In the genomic region with DNA sequence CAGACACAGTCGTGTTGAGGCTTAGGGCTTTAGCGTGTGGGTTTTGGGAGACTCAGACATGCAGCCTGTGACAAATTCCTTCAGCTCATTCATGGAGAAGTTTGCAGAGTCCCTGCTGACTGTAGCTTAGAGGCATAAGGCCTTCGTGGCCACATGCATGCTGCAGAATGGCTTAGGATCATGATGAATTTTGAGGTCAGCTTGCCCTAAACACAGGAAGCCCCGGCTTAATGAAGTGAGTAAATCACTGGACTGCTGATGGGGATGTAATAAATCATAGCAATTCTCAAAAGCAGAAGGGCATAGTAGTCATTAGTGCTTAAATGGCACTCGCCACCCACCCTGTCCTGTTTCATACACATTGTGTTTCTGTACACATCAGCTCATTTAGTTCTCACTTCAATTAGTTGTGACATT, we compare ENCODE assay signal across 14 mouse cellular contexts. TPM values are rescaled to one million over a fixed set of nuclear protein-coding genes. Genes with fewer than 3 reads are reported as not detected.
DNase-seq lines count a peak whose midpoint lies in the region; ATAC-seq and TF ChIP-seq lines count a peak whose summit lies in the region.
"Had no signal": no experiment of that assay in that cellular context is flagged by ENCODE, and none has a peak within 500 bp of the region (broad histone marks: within the 10 kb centered on the region; RNA-seq: fewer than 3 reads in every experiment).

No protein-coding gene starts in this region.

- no peak for TF ChIP-seq POLR2A in liver, adult 2 months (IDR thresholded peaks at IDR 0.05; ENCODE audit: extremely low read depth, insufficient read depth, low read length)
- TF ChIP-seq POLR2A in heart, adult 2 months (IDR thresholded peaks at IDR 0.05; ENCODE audit: insufficient read depth, low read depth, low read length): no peak

- peak overlapping the region; percentile 10 for H3K27ac ChIP-seq in liver, adult 2 months (replicated peaks; ENCODE audit: insufficient read depth, low read depth, low read length)
- H3K27ac ChIP-seq in liver, postnatal 0 days (ENCODE audit: low read depth): no peak overlapping the region
- H3K27ac ChIP-seq in hindbrain, embryonic 13.5 days: no peak overlapping the region
- no peak overlapping the region for H3K27ac ChIP-seq in limb, embryonic 11.5 days (replicated peaks; ENCODE audit: low read depth, low read length)
- H3K27ac ChIP-seq in heart, adult 2 months: no peak overlapping the region
- H3K27ac ChIP-seq: liver, embryonic 15.5 days had no signal

- H3K79me2 ChIP-seq in liver, adult 2 months (ENCODE audit: control insufficient read depth, insufficient read depth, low read length): peaks cover 19% of the 10 kb centered on the region; the same call in 1 of the 2 replicates
- no peaks in the 10 kb centered on the region for H3K79me2 ChIP-seq in heart, adult 2 months (replicated peaks; ENCODE audit: control insufficient read depth, insufficient read depth, low read length)

- no peak for TF ChIP-seq CTCF in liver, adult 2 months (IDR thresholded peaks at IDR 0.05; ENCODE audit: low read depth, low read length)
- no peak for TF ChIP-seq CTCF in liver, postnatal 0 days (IDR thresholded peaks at IDR 0.05; ENCODE audit: low read depth)
- no peak for TF ChIP-seq CTCF in heart, adult 2 months (IDR thresholded peaks at IDR 0.05)

- H3K9ac ChIP-seq in liver, adult 2 months (ENCODE audit: low read depth, low read length): no peak overlapping the region
- no peak overlapping the region for H3K9ac ChIP-seq in liver, postnatal 0 days (replicated peaks)
- H3K9ac ChIP-seq in hindbrain, embryonic 13.5 days: no peak overlapping the region
- H3K9ac ChIP-seq in limb, embryonic 11.5 days (ENCODE audit: low read length): no peak overlapping the region
- no peak overlapping the region for H3K9ac ChIP-seq in heart, adult 2 months (ENCODE audit: low read depth, low read length)
- H3K9ac ChIP-seq: liver, embryonic 15.5 days had no signal

- whole genome bisulfite sequencing in liver, adult 2 months: 87% methylated on average over 5 of the region's 5 CpGs
- 49% methylated on average over 5 of the region's 5 CpGs for WGBS in liver, postnatal 0 days (ENCODE audit: insufficient replicate concordance)
- WGBS in hindbrain, embryonic 13.5 days: 56% methylated on average over 5 of the region's 5 CpGs
- 6% methylated on average over 5 of the region's 5 CpGs for WGBS in limb, embryonic 11.5 days
- WGBS in heart, adult 2 months: 84% methylated on average over 5 of the region's 5 CpGs

- H3K4me1 ChIP-seq in liver, adult 2 months (ENCODE audit: control insufficient read depth, insufficient read depth, low read length): peaks cover 38% of the 10 kb centered on the region
- peaks cover 13% of the 10 kb centered on the region for H3K4me1 ChIP-seq in liver, postnatal 0 days (ENCODE audit: insufficient read depth)
- no peaks in the 10 kb centered on the region for H3K4me1 ChIP-seq in hindbrain, embryonic 13.5 days (replicated peaks)
- 0 out of 2 replicates have a peak, but pooled peaks cover 2% of the 10 kb centered on the region for H3K4me1 ChIP-seq in limb, embryonic 11.5 days (ENCODE audit: control insufficient read depth, insufficient read depth, low read length)
- no peaks in the 10 kb centered on the region for H3K4me1 ChIP-seq in heart, adult 2 months (ENCODE audit: control insufficient read depth, insufficient read depth, low read length)
- H3K4me1 ChIP-seq: liver, embryonic 15.5 days had no signal

- H3K9me3 ChIP-seq in liver, postnatal 0 days (ENCODE audit: low read length): no peaks in the 10 kb centered on the region
- no peaks in the 10 kb centered on the region for H3K9me3 ChIP-seq in hindbrain, embryonic 13.5 days
- H3K9me3 ChIP-seq in limb, embryonic 11.5 days (ENCODE audit: control insufficient read depth, low read length): no peaks in the 10 kb centered on the region
- H3K9me3 ChIP-seq: liver, embryonic 15.5 days had no signal

- H3K4me3 ChIP-seq in liver, adult 2 months (ENCODE audit: insufficient read depth, low read depth, low read length): no peak overlapping the region
- no peak overlapping the region for H3K4me3 ChIP-seq in liver, postnatal 0 days (ENCODE audit: low read depth, low read length)
- no peak overlapping the region for H3K4me3 ChIP-seq in hindbrain, embryonic 13.5 days
- H3K4me3 ChIP-seq in limb, embryonic 11.5 days (ENCODE audit: low read depth, low read length): no peak overlapping the region
- H3K4me3 ChIP-seq in heart, adult 2 months: no peak overlapping the region
- H3K4me3 ChIP-seq: liver, embryonic 15.5 days had no signal

- no peak for TF ChIP-seq EP300 in liver, postnatal 0 days (IDR thresholded peaks at IDR 0.05; ENCODE audit: low read depth)
- no peak for TF ChIP-seq EP300 in heart, adult 2 months (IDR thresholded peaks at IDR 0.05; ENCODE audit: insufficient read depth, low read depth, low read length)

- H3K4me2 ChIP-seq in liver, postnatal 0 days (ENCODE audit: low read depth, low read length): no peak overlapping the region
- no peak overlapping the region for H3K4me2 ChIP-seq in hindbrain, embryonic 13.5 days
- H3K4me2 ChIP-seq in limb, embryonic 11.5 days (ENCODE audit: low read depth, severe bottlenecking): no peak overlapping the region
- H3K4me2 ChIP-seq: liver, embryonic 15.5 days had no signal

- H3K36me3 ChIP-seq in liver, adult 2 months (ENCODE audit: control insufficient read depth, insufficient read depth, low read length): no peaks in the 10 kb centered on the region
- no peaks in the 10 kb centered on the region for H3K36me3 ChIP-seq in liver, postnatal 0 days (replicated peaks; ENCODE audit: insufficient read depth, low read length)
- H3K36me3 ChIP-seq in hindbrain, embryonic 13.5 days: no peaks in the 10 kb centered on the region
- no peaks in the 10 kb centered on the region for H3K36me3 ChIP-seq in limb, embryonic 11.5 days (ENCODE audit: control insufficient read depth, insufficient read depth, low read length)
- no peaks in the 10 kb centered on the region for H3K36me3 ChIP-seq in heart, adult 2 months (ENCODE audit: control insufficient read depth, insufficient read depth, low read length)
- H3K36me3 ChIP-seq: liver, embryonic 15.5 days had no signal

- no peak for DNase-seq in liver, adult 2 months (ENCODE audit: extremely low read depth, low read depth, low spot score)
- DNase-seq in liver, postnatal 0 days: no peak
- peak; percentile 39 for DNase-seq in embryo, embryonic 10.5 days (ENCODE audit: low spot score)
- peak; percentile 51 for DNase-seq in limb, embryonic 11.5 days (ENCODE audit: low spot score)
- no peak for DNase-seq in urinary bladder, postnatal 4 days (ENCODE audit: low spot score in 2 of 2)
- DNase-seq in urinary bladder, postnatal 36 days (ENCODE audit: low spot score in 2 of 2): no peak
- no peak for DNase-seq in heart, adult 2 months
- DNase-seq: layer of hippocampus, adult 9-11 months; right cerebral cortex, postnatal 25 days; thymus, postnatal 14 days had no signal

- ATAC-seq in liver, postnatal 0 days: no peak
- peak; percentile 57; the same call in 1 of the 2 replicates for ATAC-seq in hindbrain, embryonic 13.5 days (ENCODE audit: low FRiP score)
- ATAC-seq in limb, embryonic 11.5 days (ENCODE audit: insufficient number of reproducible peaks, low FRiP score, low TSS enrichment, low read depth): peak; percentile 68; the same call in 1 of the 2 replicates
- ATAC-seq: activated CD4-positive, CD25-positive, alpha-beta regulatory T cell, adult 4 months; CD4-positive, CD25-positive, alpha-beta regulatory T cell, adult 4 months had no signal

- no peaks in the 10 kb centered on the region for H3K27me3 ChIP-seq in liver, adult 2 months (ENCODE audit: control insufficient read depth, insufficient read depth, low read length)
- H3K27me3 ChIP-seq in liver, postnatal 0 days (ENCODE audit: insufficient read depth, low read length): no peaks in the 10 kb centered on the region
- no peaks in the 10 kb centered on the region for H3K27me3 ChIP-seq in hindbrain, embryonic 13.5 days
- H3K27me3 ChIP-seq in limb, embryonic 11.5 days (ENCODE audit: control insufficient read depth, insufficient read depth, low read length): no peaks in the 10 kb centered on the region
- no peaks in the 10 kb centered on the region for H3K27me3 ChIP-seq in heart, adult 2 months (ENCODE audit: control insufficient read depth, insufficient read depth, low read length)
- H3K27me3 ChIP-seq: liver, embryonic 15.5 days had no signal

- intact Hi-C loops in heart, adult 2 months (cut with DNase I): no loop called here

RNA-seq across cellular contexts. Expression of a gene that starts 32.8 kb away (rescaled TPM):
- 65.6 and 85.9 TPM in 2 replicates for total RNA-seq in liver, adult 2 months (2014; rRNA removed)
- polyA plus RNA-seq in liver, adult 2 months (2012; rRNA removed): 18.6 and 23.1 TPM in 2 replicates
- 17.1 and 22.6 TPM in 2 replicates for polyA plus RNA-seq in liver, postnatal 0 days (2015; fragmentation: Nextera tagmentation; extraction: Ambion mirVana)
- polyA plus RNA-seq in hindbrain, embryonic 13.5 days (2015; fragmentation: Nextera tagmentation; extraction: Ambion mirVana): 2.3 and 3.9 TPM in 2 replicates
- 0.44 and 0.85 TPM in 2 replicates for polyA plus RNA-seq in limb, embryonic 11.5 days (2014; fragmentation: Nextera tagmentation; extraction: Ambion mirVana)
- 1 to 10 TPM; 2.0 to 2.7 TPM for total RNA-seq in heart, adult 2 months (2021)
- 1.7 and 3.3 TPM in 2 replicates for polyA plus RNA-seq in heart, adult 2 months (2012; rRNA removed)
- polyA plus RNA-seq: activated CD4-positive, CD25-positive, alpha-beta regulatory T cell, adult 4 months; CD4-positive, CD25-positive, alpha-beta regulatory T cell, adult 4 months had no signal

Comparison
In these comparisons a context has a peak if more than half of its experiments do, and no peak if none do; other contexts are left out.
1. DNase-seq: peak in embryo, embryonic 10.5 days (single experiment) and limb, embryonic 11.5 days (single experiment); none in liver, adult 2 months (single experiment), liver, postnatal 0 days (single experiment), urinary bladder, postnatal 4 days (0 of 2), urinary bladder, postnatal 36 days (0 of 2) and heart, adult 2 months (0 of 2).